Mouse (Mus musculus): ENCODE results near the gene Olfr722. TPM values are rescaled to one million over a fixed set of nuclear protein-coding genes. Genes with fewer than 3 reads are reported as not detected.
"Not testable (repeated sequence)": the region's sequence is repeated elsewhere in the genome, so short reads cannot be mapped to it uniquely, and the experiment has no call there.

The Olfr722 gene
- polyA plus RNA-seq (2014; fragmentation: Nextera tagmentation; extraction: Ambion mirVana): not detected in 2 replicates

DNA sequence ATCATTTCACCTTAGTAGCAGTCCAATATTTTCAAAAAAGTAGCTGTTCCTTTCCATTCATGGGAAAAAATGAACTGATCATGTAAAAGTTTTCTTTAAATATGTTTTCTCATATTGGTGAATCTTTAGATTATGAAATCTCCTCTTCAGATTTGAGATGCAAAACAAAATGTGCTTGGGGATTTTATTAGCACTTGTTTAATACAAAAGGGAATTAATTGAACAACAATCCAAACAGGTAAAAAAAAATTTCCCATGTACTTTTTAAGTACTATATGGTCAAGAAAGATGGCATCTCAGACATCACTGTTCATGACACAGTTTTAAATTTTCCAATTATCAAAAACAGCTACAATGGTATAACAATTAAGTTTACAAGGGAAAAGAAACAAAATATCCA is at the start of gene Olfr722:
Gene Olfr722 (minus strand): TSS at position 101 of the 400 bp plus-strand sequence.
- no peaks in the 10 kb centered on the region for H3K4me1 ChIP-seq (ENCODE audit: control insufficient read depth, insufficient read depth, low read length)
- H3K27ac ChIP-seq (ENCODE audit: low read length): no peak within 1 kb of the TSS
- H3K4me2 ChIP-seq (replicated peaks; ENCODE audit: low read depth, low read length): no peak within 1 kb of the TSS
- no peak within 1 kb of the TSS for H3K4me3 ChIP-seq (ENCODE audit: low read depth, low read length)
- H3K9me3 ChIP-seq (ENCODE audit: control insufficient read depth, low read depth, low read length): no peaks in the 10 kb centered on the region
- no peaks in the 10 kb centered on the region for H3K36me3 ChIP-seq (ENCODE audit: control insufficient read depth, insufficient read depth, low read length)
- H3K27me3 ChIP-seq (ENCODE audit: control insufficient read depth, insufficient read depth, low read length): no peaks in the 10 kb centered on the region
- ATAC-seq (ENCODE audit: insufficient number of reproducible peaks, insufficient read depth, low FRiP score, low read depth): no peak
- no peak within 1 kb of the TSS for H3K9ac ChIP-seq (replicated peaks; ENCODE audit: low read depth, low read length)

DNA sequence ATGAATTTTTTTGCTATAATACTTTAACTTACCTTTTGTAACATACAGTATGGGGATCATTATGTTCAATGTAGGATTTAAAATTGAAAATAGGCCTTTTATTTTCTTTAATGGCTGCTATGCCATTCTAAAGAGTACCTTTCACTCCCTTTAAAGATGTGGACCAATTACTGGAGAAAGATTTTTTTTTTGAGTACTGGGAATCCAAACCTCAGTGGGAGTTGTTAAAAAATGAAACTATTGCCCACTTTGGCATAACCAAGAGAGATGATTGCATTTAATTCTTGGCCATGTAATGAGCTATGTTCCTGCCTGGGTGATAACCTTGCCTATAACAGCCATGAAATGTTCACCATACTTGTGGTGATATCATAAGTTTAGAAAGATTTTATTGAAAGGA is 29.9 kb upstream of the Olfr722 start, which contains the start of gene Olfr723:
Gene Olfr723 (minus strand): TSS at position 101 of the 400 bp plus-strand sequence.
- not testable (repeated sequence) for ATAC-seq (ENCODE audit: insufficient number of reproducible peaks, insufficient read depth, low FRiP score, low read depth); H3K4me2 ChIP-seq (replicated peaks; ENCODE audit: low read depth, low read length); H3K4me1 ChIP-seq (ENCODE audit: control insufficient read depth, insufficient read depth, low read length); H3K4me3 ChIP-seq (ENCODE audit: low read depth, low read length); H3K36me3 ChIP-seq (ENCODE audit: control insufficient read depth, insufficient read depth, low read length); H3K9me3 ChIP-seq (ENCODE audit: control insufficient read depth, low read depth, low read length); H3K9ac ChIP-seq (replicated peaks; ENCODE audit: low read depth, low read length); H3K27ac ChIP-seq (ENCODE audit: low read length); H3K27me3 ChIP-seq (ENCODE audit: control insufficient read depth, insufficient read depth, low read length)

DNA sequence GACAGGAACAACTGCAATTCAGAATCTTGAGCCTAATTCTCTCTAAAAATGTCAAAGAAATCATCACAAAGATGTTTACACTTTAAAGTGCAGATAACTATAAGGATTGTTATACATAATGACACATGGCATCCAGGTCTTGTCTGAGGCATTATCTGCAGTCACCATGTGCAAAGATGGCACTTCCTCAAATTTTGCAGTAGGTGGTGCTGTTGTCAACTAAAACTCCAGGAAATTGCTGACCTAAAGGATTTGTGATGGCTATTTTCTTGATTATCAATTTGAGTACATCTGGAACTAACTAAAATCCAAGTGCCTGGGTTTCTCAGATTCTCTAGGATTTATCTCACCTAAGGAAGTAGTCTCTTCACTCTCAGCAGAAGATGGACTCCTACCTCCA is 41.4 kb downstream of the Olfr722 start:
- no peak overlapping the region for H3K27ac ChIP-seq (ENCODE audit: low read length)
- no peak for ATAC-seq (ENCODE audit: insufficient number of reproducible peaks, insufficient read depth, low FRiP score, low read depth)
- H3K27me3 ChIP-seq (ENCODE audit: control insufficient read depth, insufficient read depth, low read length): no peaks in the 10 kb centered on the region
- H3K4me2 ChIP-seq (replicated peaks; ENCODE audit: low read depth, low read length): no peak overlapping the region
- H3K4me1 ChIP-seq (ENCODE audit: control insufficient read depth, insufficient read depth, low read length): no peaks in the 10 kb centered on the region
- H3K36me3 ChIP-seq (ENCODE audit: control insufficient read depth, insufficient read depth, low read length): no peaks in the 10 kb centered on the region
- no peaks in the 10 kb centered on the region for H3K9me3 ChIP-seq (ENCODE audit: control insufficient read depth, low read depth, low read length)
- no peak overlapping the region for H3K4me3 ChIP-seq (ENCODE audit: low read depth, low read length)
- no peak overlapping the region for H3K9ac ChIP-seq (replicated peaks; ENCODE audit: low read depth, low read length)

Other genes starting within 250 kb of the Olfr722 start
- 22.3 and 23.1 TPM in 2 replicates for gene Armh4, start 118.6 kb downstream of the Olfr722 start, polyA plus RNA-seq (2014; fragmentation: Nextera tagmentation; extraction: Ambion mirVana)
- not detected in 2 replicates for gene Olfr723, start 29.8 kb upstream of the Olfr722 start, polyA plus RNA-seq (2014; fragmentation: Nextera tagmentation; extraction: Ambion mirVana)
- gene Olfr724, start 61.3 kb upstream of the Olfr722 start, polyA plus RNA-seq (2014; fragmentation: Nextera tagmentation; extraction: Ambion mirVana): not detected in 2 replicates
- gene Olfr725, start 138.4 kb upstream of the Olfr722 start, polyA plus RNA-seq (2014; fragmentation: Nextera tagmentation; extraction: Ambion mirVana): not detected in 2 replicates
- not detected in 2 replicates for gene Olfr726, start 189.0 kb upstream of the Olfr722 start, polyA plus RNA-seq (2014; fragmentation: Nextera tagmentation; extraction: Ambion mirVana)
- gene Olfr727, start 221.2 kb upstream of the Olfr722 start, polyA plus RNA-seq (2014; fragmentation: Nextera tagmentation; extraction: Ambion mirVana): not detected in 2 replicates
- not detected in 2 replicates for gene Olfr728, start 240.7 kb upstream of the Olfr722 start, polyA plus RNA-seq (2014; fragmentation: Nextera tagmentation; extraction: Ambion mirVana)